Mouse (Mus musculus): ENCODE results near the gene Gm8232. TPM values are rescaled to one million over a fixed set of nuclear protein-coding genes. Genes with fewer than 3 reads are reported as not detected.

The Gm8232 gene
- polyA plus RNA-seq (2014; fragmentation: Illumina TruSeq; extraction: RNeasy Lipid Tissue Mini Kit (QIAGEN cat#74804); ENCODE audit: insufficient read depth, low read depth, low replicate concordance) = not detected

DNA sequence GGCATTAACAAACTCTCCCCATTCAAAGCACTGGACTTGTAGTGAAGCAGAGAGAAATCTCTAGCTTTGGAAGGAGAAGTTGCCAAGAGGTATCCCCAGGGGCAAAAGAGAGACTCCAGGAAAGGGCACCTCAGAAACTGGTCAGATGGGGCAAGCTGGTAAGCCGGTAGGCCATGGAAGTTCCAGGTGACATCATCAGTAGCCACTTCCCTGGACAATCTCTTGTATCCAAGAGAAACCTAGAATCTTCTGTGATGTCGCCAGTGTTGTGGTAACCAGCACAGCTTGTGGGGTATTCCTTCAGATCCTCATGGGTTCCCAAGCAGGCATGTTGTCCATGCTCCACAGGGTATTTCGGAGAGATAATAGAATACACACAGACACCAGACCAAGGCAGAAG, at the start of gene Gm8232:
Gene Gm8232, plus strand, starts transcription at position 301 of the 400 bp plus-strand sequence.

DNA sequence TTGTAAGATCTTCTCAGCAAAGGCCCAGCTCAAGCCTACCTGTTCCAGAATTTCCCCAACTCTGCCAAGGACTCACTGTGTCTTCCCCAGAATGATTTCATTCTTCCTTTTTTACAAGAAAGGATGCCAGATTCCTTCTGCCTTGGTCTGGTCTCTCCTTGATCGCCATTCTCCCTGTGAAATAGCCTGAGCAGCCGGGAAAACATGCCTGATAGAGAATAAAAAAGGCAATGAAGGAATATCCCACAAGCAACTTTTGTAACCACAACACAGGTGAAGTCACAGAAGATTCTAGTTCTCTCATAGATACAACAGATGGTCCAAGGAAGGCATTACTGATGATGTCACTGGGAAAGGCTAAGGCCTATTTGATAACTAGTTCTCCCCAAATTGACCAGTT, 22.8 kb upstream of the Gm8232 start, which contains the start of gene Gm3371:
Gene Gm3371, minus strand, starts transcription at position 101 of the 400 bp plus-strand sequence.

Other genes with a start within 250 kb of the Gm8232 start
- gene Gm8212, start 236.0 kb upstream of the Gm8232 start, polyA plus RNA-seq (2014; fragmentation: Illumina TruSeq; extraction: RNeasy Lipid Tissue Mini Kit (QIAGEN cat#74804); ENCODE audit: insufficient read depth, low read depth, low replicate concordance) = not detected
- gene 4930503E14Rik, start 220.4 kb upstream of the Gm8232 start, polyA plus RNA-seq (2014; fragmentation: Illumina TruSeq; extraction: RNeasy Lipid Tissue Mini Kit (QIAGEN cat#74804); ENCODE audit: insufficient read depth, low read depth, low replicate concordance) = not detected
- gene Gm8220, start 148.1 kb upstream of the Gm8232 start, polyA plus RNA-seq (2014; fragmentation: Illumina TruSeq; extraction: RNeasy Lipid Tissue Mini Kit (QIAGEN cat#74804); ENCODE audit: insufficient read depth, low read depth, low replicate concordance) = not detected
- 0.34 TPM for gene Gm5930, start 95.1 kb upstream of the Gm8232 start, polyA plus RNA-seq (2014; fragmentation: Illumina TruSeq; extraction: RNeasy Lipid Tissue Mini Kit (QIAGEN cat#74804); ENCODE audit: insufficient read depth, low read depth, low replicate concordance)
- gene Gm8229, start 68.3 kb upstream of the Gm8232 start, polyA plus RNA-seq (2014; fragmentation: Illumina TruSeq; extraction: RNeasy Lipid Tissue Mini Kit (QIAGEN cat#74804); ENCODE audit: insufficient read depth, low read depth, low replicate concordance) = not detected
- not detected for gene Gm3371, start 22.9 kb upstream of the Gm8232 start, polyA plus RNA-seq (2014; fragmentation: Illumina TruSeq; extraction: RNeasy Lipid Tissue Mini Kit (QIAGEN cat#74804); ENCODE audit: insufficient read depth, low read depth, low replicate concordance)
- gene BC061237, start 58.8 kb downstream of the Gm8232 start, polyA plus RNA-seq (2014; fragmentation: Illumina TruSeq; extraction: RNeasy Lipid Tissue Mini Kit (QIAGEN cat#74804); ENCODE audit: insufficient read depth, low read depth, low replicate concordance) = not detected
- not detected for gene Gm17093, start 84.6 kb downstream of the Gm8232 start, polyA plus RNA-seq (2014; fragmentation: Illumina TruSeq; extraction: RNeasy Lipid Tissue Mini Kit (QIAGEN cat#74804); ENCODE audit: insufficient read depth, low read depth, low replicate concordance)
- gene Gm8247, start 149.5 kb downstream of the Gm8232 start, polyA plus RNA-seq (2014; fragmentation: Illumina TruSeq; extraction: RNeasy Lipid Tissue Mini Kit (QIAGEN cat#74804); ENCODE audit: insufficient read depth, low read depth, low replicate concordance) = not detected
- not detected for gene Gm5624, start 194.3 kb downstream of the Gm8232 start, polyA plus RNA-seq (2014; fragmentation: Illumina TruSeq; extraction: RNeasy Lipid Tissue Mini Kit (QIAGEN cat#74804); ENCODE audit: insufficient read depth, low read depth, low replicate concordance)

Data from lung, adult 10 weeks (tissue).